In genomic region chr2:125781978-125782718, GRCm38 (mm10) we compare ENCODE assay signal across 8 mouse cellular contexts. TPM values are rescaled to one million over a fixed set of nuclear protein-coding genes. Genes with fewer than 3 reads are reported as not detected.
DNase-seq lines count a peak whose midpoint lies in the region; ATAC-seq and TF ChIP-seq lines count a peak whose summit lies in the region.

No protein-coding gene starts in this region.

- peaks cover 22% of the 10 kb centered on the region for H3K4me1 ChIP-seq in kidney, adult 2 months (ENCODE audit: control insufficient read depth, insufficient read depth, low read length)
- H3K4me1 ChIP-seq in hindbrain, embryonic 10.5 days (replicated peaks), result peaks cover 25% of the 10 kb centered on the region
- H3K4me1 ChIP-seq in midbrain, embryonic 12.5 days, result peaks cover 19% of the 10 kb centered on the region

- peak overlapping the region; percentile 82 for H3K27ac ChIP-seq in kidney, adult 2 months (ENCODE audit: insufficient read depth, low read depth, low read length)
- H3K27ac ChIP-seq in hindbrain, embryonic 10.5 days, result peak overlapping the region; percentile 94
- peak overlapping the region; percentile 81 for H3K27ac ChIP-seq in midbrain, embryonic 12.5 days (replicated peaks)

- ATAC-seq in midbrain, embryonic 12.5 days (ENCODE audit: low FRiP score, low read depth), result peak; percentile 28; the same call in 1 of the 2 replicates
- ATAC-seq in monocyte, adult 5-6 weeks (replicated peaks; ENCODE audit: insufficient number of reproducible peaks, low FRiP score, low TSS enrichment, poor library complexity, severe bottlenecking), result no peak

- TF ChIP-seq CTCF in kidney, adult 2 months (conservative IDR thresholded peaks at IDR 0.05; ENCODE audit: insufficient read depth, insufficient read length, low read depth, low read length), result no peak

- H3K4me3 ChIP-seq in kidney, adult 2 months (ENCODE audit: insufficient read depth, low read depth, low read length), result peak overlapping the region; percentile 91
- peak overlapping the region; percentile 84 for H3K4me3 ChIP-seq in hindbrain, embryonic 10.5 days
- peak overlapping the region; percentile 93 for H3K4me3 ChIP-seq in midbrain, embryonic 12.5 days

- H3K9ac ChIP-seq in midbrain, embryonic 12.5 days (replicated peaks), result peak overlapping the region; percentile 90

- H3K9me3 ChIP-seq in hindbrain, embryonic 10.5 days, result no peaks in the 10 kb centered on the region
- no peaks in the 10 kb centered on the region for H3K9me3 ChIP-seq in midbrain, embryonic 12.5 days

- no peaks in the 10 kb centered on the region for H3K27me3 ChIP-seq in kidney, adult 2 months (replicated peaks; ENCODE audit: control insufficient read depth, insufficient read depth, low read length)
- H3K27me3 ChIP-seq in hindbrain, embryonic 10.5 days (ENCODE audit: insufficient read depth, poor library complexity, severe bottlenecking), result no peaks in the 10 kb centered on the region
- H3K27me3 ChIP-seq in midbrain, embryonic 12.5 days, result 0 out of 2 replicates have a peak, but pooled peaks cover 6% of the 10 kb centered on the region

- intact Hi-C loops in left cerebral cortex, postnatal 14 days (cut with DNase I), result loop anchor here (2.0 to 5.0 kb wide), 2 partner anchors 40 to 77 kb away; partner anchors contain the start of genes Cops2 and Galk2

- WGBS in kidney, adult 2 months, result under 1% methylated on average over 44 of the region's 44 CpGs
- WGBS in hindbrain, embryonic 10.5 days, result 5% methylated on average over 44 of the region's 44 CpGs
- 4% methylated on average over 44 of the region's 44 CpGs for WGBS in midbrain, embryonic 12.5 days

- no peak for TF ChIP-seq POLR2A in kidney, adult 2 months (IDR thresholded peaks at IDR 0.05; ENCODE audit: low read depth, low read length)

- peak; percentile 39 for DNase-seq in kidney, adult 2 months
- no peak for DNase-seq in kidney, adult 11 months
- peak; percentile 61 for DNase-seq in Muller cell, postnatal 12 days (ENCODE audit: inconsistent ontology term)
- DNase-seq in hindbrain, embryonic 10.5 days (ENCODE audit: low spot score), result no peak
- DNase-seq in left cerebral cortex, postnatal 14 days (ENCODE audit: low spot score in 2 of 2), result no peak
- no peak for DNase-seq in spleen, adult 18-20 months

- H3K36me3 ChIP-seq in kidney, adult 2 months (ENCODE audit: control insufficient read depth, insufficient read depth, low read length), result no peaks in the 10 kb centered on the region; the same call in 1 of the 2 replicates
- no peaks in the 10 kb centered on the region for H3K36me3 ChIP-seq in hindbrain, embryonic 10.5 days
- H3K36me3 ChIP-seq in midbrain, embryonic 12.5 days, result no peaks in the 10 kb centered on the region

- peak overlapping the region; percentile 58 for H3K4me2 ChIP-seq in midbrain, embryonic 12.5 days (replicated peaks)

RNA-seq across cellular contexts. Expression of gene Secisbp2l, which starts 0.5 kb away (rescaled TPM):
- 12.6 and 14.6 TPM in 2 replicates for polyA plus RNA-seq in kidney, adult 2 months (2012; rRNA removed)
- polyA plus RNA-seq in hindbrain, embryonic 10.5 days (2016; fragmentation: Nextera tagmentation; extraction: Ambion mirVana), result 16.7 and 18.5 TPM in 2 replicates
- 28.1 and 30.5 TPM in 2 replicates for polyA plus RNA-seq in midbrain, embryonic 12.5 days (2016; fragmentation: Nextera tagmentation; extraction: Ambion mirVana)
- total RNA-seq in left cerebral cortex, postnatal 14 days (2021), result 100 to 1,000 TPM; 115 to 117 TPM
- 52.9 to 72.2 TPM (median 55.9 TPM) in 3 replicates for total RNA-seq in monocyte, adult 5-6 weeks (2017)

RNA-seq across cellular contexts. Expression of gene Shc4, which starts 58.2 kb away (rescaled TPM):
- 0.20 and 0.22 TPM in 2 replicates for polyA plus RNA-seq in kidney, adult 2 months (2012; rRNA removed)
- 1.2 and 2.0 TPM in 2 replicates for polyA plus RNA-seq in hindbrain, embryonic 10.5 days (2016; fragmentation: Nextera tagmentation; extraction: Ambion mirVana)
- polyA plus RNA-seq in midbrain, embryonic 12.5 days (2016; fragmentation: Nextera tagmentation; extraction: Ambion mirVana), result 1.3 and 2.1 TPM in 2 replicates
- 1 to 10 TPM; 4.9 to 5.5 TPM for total RNA-seq in left cerebral cortex, postnatal 14 days (2021)
- total RNA-seq in monocyte, adult 5-6 weeks (2017), result 0.58 TPM in 1 of 3 replicates, not detected in the others

Comparison
In these comparisons a context has a peak if more than half of its experiments do, and no peak if none do; other contexts are left out.
1. DNase-seq: peak in kidney, adult 2 months (single experiment) and Muller cell, postnatal 12 days (single experiment); none in kidney, adult 11 months (single experiment), hindbrain, embryonic 10.5 days (single experiment), left cerebral cortex, postnatal 14 days (0 of 2) and spleen, adult 18-20 months (0 of 2).
2. Peak in every context shown above with its lines, with median percentiles within 50 percentile points of each other: H3K27ac ChIP-seq and H3K4me3 ChIP-seq.